Mouse (Mus musculus): ENCODE results near the gene 7420426K07Rik. TPM values are rescaled to one million over a fixed set of nuclear protein-coding genes. Genes with fewer than 3 reads are reported as not detected.

The 7420426K07Rik gene
- polyA plus RNA-seq, 2 experiments: not detected

DNA sequence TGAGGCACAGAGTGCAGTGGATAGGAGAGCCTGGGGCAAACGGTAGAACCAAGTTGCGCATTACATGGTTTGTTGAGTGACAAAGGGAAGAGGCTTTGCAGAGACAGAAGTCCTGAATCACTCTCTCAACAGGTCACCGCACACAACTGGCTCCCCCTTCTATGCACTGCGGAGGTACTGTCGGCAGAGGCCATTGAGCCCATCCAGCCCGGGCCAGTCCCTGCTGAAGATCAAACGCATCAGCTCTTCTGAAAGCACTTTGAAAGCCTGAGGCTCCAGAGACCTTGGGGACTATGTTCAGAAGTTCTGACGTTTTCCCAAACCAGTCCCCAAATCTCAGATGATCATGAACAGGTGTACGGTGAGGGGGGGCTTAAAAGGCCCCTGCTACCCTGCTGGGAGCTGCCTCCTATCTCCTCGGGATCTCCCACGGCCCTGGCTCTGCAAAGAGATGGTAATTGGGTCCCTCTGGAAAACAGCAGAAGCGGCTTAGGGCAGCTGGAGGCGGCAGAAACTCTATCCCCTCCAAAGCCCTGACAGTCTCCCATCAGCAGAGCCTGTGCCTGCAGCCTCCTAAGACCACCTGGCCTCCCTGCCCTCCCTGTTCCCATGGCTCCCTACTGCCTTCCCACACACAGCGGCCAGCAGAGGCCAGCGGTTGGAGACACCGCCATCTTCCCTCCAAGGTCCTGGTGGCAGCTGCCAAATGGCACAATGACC, 32.4 kb downstream of the 7420426K07Rik start:
- ATAC-seq (ENCODE audit: low FRiP score, low read depth) (no peak), DNase-seq (ENCODE audit: low spot score) (no peak)
- Histone ChIP-seq H3K27ac (replicated peaks; ENCODE audit: low read depth, low read length) (no peak overlapping the region), H3K4me3 (replicated peaks; ENCODE audit: low read length) (no peak overlapping the region), H3K4me2 (replicated peaks; ENCODE audit: low read depth, low read length, severe bottlenecking) (no peak overlapping the region), H3K27me3 (ENCODE audit: control insufficient read depth, insufficient read depth, low read length) (no peaks in the 10 kb centered on the region), H3K9ac (ENCODE audit: low read depth, low read length, severe bottlenecking) (no peak overlapping the region), H3K4me1 (ENCODE audit: control insufficient read depth, insufficient read depth, low read length) (no peaks in the 10 kb centered on the region), H3K36me3 (ENCODE audit: control insufficient read depth, insufficient read depth, low read length) (no peaks in the 10 kb centered on the region), H3K9me3 (ENCODE audit: control insufficient read depth, low read length) (no peaks in the 10 kb centered on the region)
- no peak for TF ChIP-seq POLR2A (IDR thresholded peaks at IDR 0.05; ENCODE audit: borderline replicate concordance, extremely low read depth, insufficient read depth, insufficient read length)
- WGBS: 20% methylated on average over 16 of the region's 16 CpGs

DNA sequence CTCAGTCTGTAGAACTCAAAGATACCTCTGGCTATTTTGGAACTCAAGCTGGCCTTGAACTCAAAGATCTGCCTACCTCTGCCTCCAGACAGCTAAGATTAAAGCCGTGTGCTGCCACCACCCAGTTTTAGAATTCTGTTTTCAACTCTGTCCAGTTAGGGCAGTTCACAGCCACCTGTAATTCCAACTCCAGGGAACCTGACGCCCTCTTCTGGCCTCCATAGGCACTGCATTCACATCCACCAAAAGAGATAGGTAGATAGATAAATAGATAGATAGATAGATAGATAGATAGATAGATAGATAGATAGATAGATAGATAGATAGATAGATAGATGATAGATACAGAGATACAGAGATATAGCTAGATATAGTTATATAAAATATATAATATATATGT, 36.4 kb downstream of the 7420426K07Rik start:
- no peak for DNase-seq (ENCODE audit: low spot score)
- Histone ChIP-seq H3K27ac (replicated peaks; ENCODE audit: low read depth, low read length) (no peak overlapping the region), H3K27me3 (ENCODE audit: control insufficient read depth, insufficient read depth, low read length) (no peaks in the 10 kb centered on the region), H3K4me2 (replicated peaks; ENCODE audit: low read depth, low read length, severe bottlenecking) (no peak overlapping the region), H3K9me3 (ENCODE audit: control insufficient read depth, low read length) (no peaks in the 10 kb centered on the region), H3K36me3 (ENCODE audit: control insufficient read depth, insufficient read depth, low read length) (no peaks in the 10 kb centered on the region), H3K9ac (ENCODE audit: low read depth, low read length, severe bottlenecking) (no peak overlapping the region), H3K4me3 (replicated peaks; ENCODE audit: low read length) (no peak overlapping the region), H3K4me1 (ENCODE audit: control insufficient read depth, insufficient read depth, low read length) (no peaks in the 10 kb centered on the region)
- TF ChIP-seq POLR2A (IDR thresholded peaks at IDR 0.05; ENCODE audit: borderline replicate concordance, extremely low read depth, insufficient read depth, insufficient read length): no peak
- ATAC-seq (ENCODE audit: low FRiP score, low read depth): no peak
- WGBS: 15% methylated on average over 2 of the region's 2 CpGs

DNA sequence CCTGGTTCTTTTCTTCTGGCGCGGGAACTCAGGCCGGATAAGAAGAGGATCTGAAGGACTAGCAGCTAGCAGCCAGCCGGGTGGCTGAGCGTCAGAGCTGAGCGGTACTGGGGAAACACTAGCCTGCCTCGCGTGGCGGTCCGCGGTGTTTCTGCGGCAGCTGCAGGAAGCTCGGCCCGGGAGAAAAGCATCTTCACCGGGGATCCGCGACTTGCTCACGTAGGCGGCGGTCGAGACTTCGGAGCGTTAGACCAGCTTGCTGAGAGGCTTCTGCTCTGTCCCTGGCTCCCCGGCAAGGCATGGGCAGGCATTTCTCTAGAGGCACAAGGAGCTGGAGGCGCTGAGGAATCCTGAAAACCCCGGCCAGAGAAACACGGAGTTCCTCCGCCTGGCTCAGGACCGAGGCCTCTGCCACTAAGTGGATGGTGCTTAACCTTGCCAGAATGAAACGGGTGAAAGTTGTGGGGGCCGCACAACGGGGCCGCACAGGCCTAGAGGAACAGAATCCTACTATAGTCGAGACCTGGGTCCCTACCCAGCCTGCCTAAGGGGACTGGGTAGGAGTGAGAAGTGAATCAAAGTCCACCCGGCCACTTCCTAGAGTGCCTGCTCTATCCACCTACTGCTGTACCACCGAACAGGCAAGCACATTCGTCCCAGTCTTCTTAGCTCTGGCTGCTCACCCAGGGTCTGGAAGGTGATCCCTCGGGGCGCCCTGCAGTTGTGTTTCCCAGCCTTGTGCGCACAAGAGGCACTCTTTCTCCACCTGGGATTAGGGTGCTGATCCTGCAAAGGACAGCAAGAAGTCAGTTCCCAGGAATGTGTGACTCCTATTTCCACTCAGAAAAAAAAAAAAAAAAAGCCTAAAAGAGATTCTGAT, 49.5 kb downstream of the 7420426K07Rik start:
- Histone ChIP-seq H3K9me3 (ENCODE audit: control insufficient read depth, low read length) (no peaks in the 10 kb centered on the region), H3K9ac (ENCODE audit: low read depth, low read length, severe bottlenecking) (no peak overlapping the region), H3K4me2 (replicated peaks; ENCODE audit: low read depth, low read length, severe bottlenecking) (peak overlapping the region; percentile 39), H3K27me3 (ENCODE audit: control insufficient read depth, insufficient read depth, low read length) (peaks cover 71% of the 10 kb centered on the region), H3K4me1 (ENCODE audit: control insufficient read depth, insufficient read depth, low read length) (peaks cover 14% of the 10 kb centered on the region), H3K27ac (replicated peaks; ENCODE audit: low read depth, low read length) (no peak overlapping the region), H3K36me3 (ENCODE audit: control insufficient read depth, insufficient read depth, low read length) (no peaks in the 10 kb centered on the region), H3K4me3 (replicated peaks; ENCODE audit: low read length) (peak overlapping the region; percentile 22)
- TF ChIP-seq POLR2A (IDR thresholded peaks at IDR 0.05; ENCODE audit: borderline replicate concordance, extremely low read depth, insufficient read depth, insufficient read length): no peak
- under 1% methylated on average over 40 of the region's 40 CpGs for WGBS
- DNase-seq (ENCODE audit: low spot score) (no peak), ATAC-seq (ENCODE audit: low FRiP score, low read depth) (no peak)

DNA sequence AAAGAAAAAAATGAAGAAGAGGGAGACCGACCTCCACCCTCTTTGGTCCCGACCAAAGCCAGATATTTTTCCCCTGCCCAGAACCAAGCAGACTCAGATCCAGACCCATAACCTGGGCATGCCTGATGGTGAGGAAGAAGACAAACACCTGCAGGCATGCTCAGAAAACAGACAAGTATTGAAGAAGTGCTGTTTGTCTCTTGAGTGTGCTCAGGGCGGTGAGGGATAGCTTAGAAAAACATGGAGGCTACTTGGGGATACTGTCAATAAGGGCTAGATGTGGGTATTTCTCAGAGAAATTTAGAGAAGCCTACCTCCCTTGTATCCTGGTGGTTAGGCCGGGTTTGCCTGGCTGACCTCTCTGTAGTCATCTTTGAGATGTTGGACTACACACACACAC, 50.4 kb downstream of the 7420426K07Rik start:
- DNase-seq (ENCODE audit: low spot score) (no peak), ATAC-seq (ENCODE audit: low FRiP score, low read depth) (no peak)
- TF ChIP-seq POLR2A (IDR thresholded peaks at IDR 0.05; ENCODE audit: borderline replicate concordance, extremely low read depth, insufficient read depth, insufficient read length): no peak
- Histone ChIP-seq H3K4me1 (ENCODE audit: control insufficient read depth, insufficient read depth, low read length) (peaks cover 14% of the 10 kb centered on the region), H3K27ac (replicated peaks; ENCODE audit: low read depth, low read length) (no peak overlapping the region), H3K9me3 (ENCODE audit: control insufficient read depth, low read length) (no peaks in the 10 kb centered on the region), H3K9ac (ENCODE audit: low read depth, low read length, severe bottlenecking) (no peak overlapping the region), H3K4me3 (replicated peaks; ENCODE audit: low read length) (no peak overlapping the region), H3K27me3 (ENCODE audit: control insufficient read depth, insufficient read depth, low read length) (peaks cover 79% of the 10 kb centered on the region), H3K36me3 (ENCODE audit: control insufficient read depth, insufficient read depth, low read length) (no peaks in the 10 kb centered on the region), H3K4me2 (replicated peaks; ENCODE audit: low read depth, low read length, severe bottlenecking) (no peak overlapping the region)
- WGBS: 3% methylated on average over 4 of the region's 4 CpGs

DNA sequence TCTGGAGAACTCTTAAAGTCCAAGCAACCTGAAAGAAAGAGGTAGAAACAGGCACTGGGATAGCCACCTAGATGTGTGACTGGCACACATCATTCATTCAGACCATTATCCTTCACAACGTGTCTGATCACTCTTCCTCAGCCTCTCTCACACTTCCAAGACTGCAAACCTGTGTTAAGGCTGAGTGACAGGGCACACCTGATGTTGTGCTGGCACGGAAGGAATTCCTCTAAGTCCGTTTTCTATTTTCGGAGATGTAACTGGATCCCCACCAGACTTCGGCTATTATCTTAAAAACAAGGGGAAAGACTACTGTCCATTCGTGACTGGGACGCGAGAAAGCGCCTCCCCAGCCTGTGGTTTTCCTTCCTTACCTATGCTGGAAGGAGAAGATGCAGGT, 50.9 kb downstream of the 7420426K07Rik start:
- TF ChIP-seq POLR2A (IDR thresholded peaks at IDR 0.05; ENCODE audit: borderline replicate concordance, extremely low read depth, insufficient read depth, insufficient read length): no peak
- 2% methylated on average over 9 of the region's 9 CpGs for WGBS
- no peak for ATAC-seq (ENCODE audit: low FRiP score, low read depth)
- Histone ChIP-seq H3K9me3 (ENCODE audit: control insufficient read depth, low read length) (no peaks in the 10 kb centered on the region), H3K9ac (ENCODE audit: low read depth, low read length, severe bottlenecking) (no peak overlapping the region), H3K4me1 (ENCODE audit: control insufficient read depth, insufficient read depth, low read length) (peaks cover 14% of the 10 kb centered on the region), H3K36me3 (ENCODE audit: control insufficient read depth, insufficient read depth, low read length) (no peaks in the 10 kb centered on the region), H3K4me2 (replicated peaks; ENCODE audit: low read depth, low read length, severe bottlenecking) (no peak overlapping the region), H3K4me3 (replicated peaks; ENCODE audit: low read length) (no peak overlapping the region), H3K27ac (replicated peaks; ENCODE audit: low read depth, low read length) (no peak overlapping the region), H3K27me3 (ENCODE audit: control insufficient read depth, insufficient read depth, low read length) (peaks cover 84% of the 10 kb centered on the region)
- DNase-seq (ENCODE audit: low spot score): no peak

Other genes with a start within 250 kb of the 7420426K07Rik start
- not detected in 2 replicates for gene Prr23a1, start 60.6 kb upstream of the 7420426K07Rik start, polyA plus RNA-seq (2012; rRNA removed)
- not detected in 2 replicates for gene Prr23a1, start 60.6 kb upstream of the 7420426K07Rik start, polyA plus RNA-seq (2014; fragmentation: Nextera tagmentation; extraction: Ambion mirVana)
- gene Prr23a2, start 46.6 kb upstream of the 7420426K07Rik start, polyA plus RNA-seq (2012; rRNA removed): not detected in 2 replicates
- gene Prr23a2, start 46.6 kb upstream of the 7420426K07Rik start, polyA plus RNA-seq (2014; fragmentation: Nextera tagmentation; extraction: Ambion mirVana): not detected in 2 replicates
- 0.04 TPM in 1 of 2 replicates, not detected in the other for gene Prr23a3, start 38.4 kb upstream of the 7420426K07Rik start, polyA plus RNA-seq (2012; rRNA removed)
- gene Prr23a3, start 38.4 kb upstream of the 7420426K07Rik start, polyA plus RNA-seq (2014; fragmentation: Nextera tagmentation; extraction: Ambion mirVana): not detected in 2 replicates
- gene Foxl2, start 52.2 kb downstream of the 7420426K07Rik start, polyA plus RNA-seq (2012; rRNA removed): 0.05 and 0.08 TPM in 2 replicates
- 0.08 TPM in 1 of 2 replicates, not detected in the other for gene Foxl2, start 52.2 kb downstream of the 7420426K07Rik start, polyA plus RNA-seq (2014; fragmentation: Nextera tagmentation; extraction: Ambion mirVana)
- gene Faim, start 83.3 kb downstream of the 7420426K07Rik start, polyA plus RNA-seq (2012; rRNA removed): 7.2 and 14.2 TPM in 2 replicates
- gene Faim, start 83.3 kb downstream of the 7420426K07Rik start, polyA plus RNA-seq (2014; fragmentation: Nextera tagmentation; extraction: Ambion mirVana): 41.5 and 43.4 TPM in 2 replicates
- 0.08 and 0.09 TPM in 2 replicates for gene Gm1123, start 132.6 kb downstream of the 7420426K07Rik start, polyA plus RNA-seq (2012; rRNA removed)
- 0.17 TPM in 1 of 2 replicates, not detected in the other for gene Gm1123, start 132.6 kb downstream of the 7420426K07Rik start, polyA plus RNA-seq (2014; fragmentation: Nextera tagmentation; extraction: Ambion mirVana)
- 2.4 and 3.1 TPM in 2 replicates for gene Pik3cb, start 237.5 kb downstream of the 7420426K07Rik start, polyA plus RNA-seq (2012; rRNA removed)
- 1.0 and 1.1 TPM in 2 replicates for gene Pik3cb, start 237.5 kb downstream of the 7420426K07Rik start, polyA plus RNA-seq (2014; fragmentation: Nextera tagmentation; extraction: Ambion mirVana)

All from limb, embryonic 14.5 days (tissue).